Mouse (Mus musculus) lung, adult 10 weeks (tissue): ENCODE measurements around the gene Gm10717. TPM values are rescaled to one million over a fixed set of nuclear protein-coding genes. Genes with fewer than 3 reads are reported as not detected.

Experiments used
- polyA plus RNA-seq: library from polyadenylated mRNA; stranded (reverse); fragments of 350-450 nt; fragmentation: Illumina TruSeq; extraction: RNeasy Lipid Tissue Mini Kit (QIAGEN cat#74804); gene quantifications from one replicate; pipeline ENCODE4 v1.2.3, GENCODE M21; 2014; ENCODE audit warnings: low read depth, low replicate concordance; ENCODE audit not compliant: insufficient read depth

Gm10717 gene
- polyA plus RNA-seq, result not detected

DNA sequence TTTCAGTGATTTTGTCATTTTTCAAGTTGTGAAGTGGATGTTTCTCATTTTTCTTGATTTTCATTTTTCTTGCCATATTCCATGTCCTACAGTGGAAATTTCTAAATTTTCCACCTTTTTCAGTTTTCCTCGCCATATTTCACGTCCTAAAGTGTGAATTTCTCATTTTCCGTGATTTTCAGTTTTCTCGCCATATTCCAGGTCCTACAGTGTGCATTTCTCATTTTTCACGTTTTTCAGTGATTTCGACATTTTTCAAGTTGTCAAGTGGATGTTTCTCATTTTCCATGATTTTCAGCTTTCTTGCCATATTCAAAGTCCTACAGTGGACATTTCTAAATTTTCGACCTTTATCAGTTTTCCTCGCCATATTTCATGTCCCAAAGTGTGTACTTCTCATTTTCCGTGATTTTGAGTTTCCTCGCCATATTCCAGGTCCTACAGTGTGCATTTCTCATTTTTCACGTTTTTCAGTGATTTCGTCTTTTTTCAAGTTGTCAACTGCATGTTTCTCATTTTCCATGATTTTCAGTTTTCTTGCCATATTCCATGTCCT is at the start of gene Gm10717:
TSS of gene Gm10717 (plus strand) at position 506 of the 556 bp plus-strand sequence.

DNA sequence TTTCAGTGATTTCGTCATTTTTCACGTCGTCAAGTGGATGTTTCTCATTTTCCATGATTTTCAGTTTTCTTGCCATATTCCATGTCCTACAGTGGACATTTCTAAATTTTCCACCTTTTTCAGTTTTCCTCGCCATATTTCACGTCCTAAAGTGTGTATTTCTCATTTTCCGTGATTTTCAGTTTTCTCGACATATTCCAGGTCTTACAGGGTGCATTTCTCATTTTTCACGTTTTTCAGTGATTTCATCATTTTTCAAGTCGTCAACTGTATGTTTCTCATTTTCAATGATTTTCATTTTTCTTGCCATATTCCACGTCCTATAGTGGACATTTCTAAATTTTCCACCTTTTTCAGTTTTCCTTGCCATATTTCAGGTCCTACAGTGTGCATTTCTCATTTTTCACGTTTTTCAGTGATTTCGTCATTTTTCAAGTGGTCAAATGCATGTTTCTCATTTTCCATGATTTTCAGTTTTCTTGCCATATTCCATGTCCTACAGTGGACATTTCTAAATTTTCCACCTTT is 24.7 kb upstream of the Gm10717 start, which contains the start of gene Gm10722:
TSS of gene Gm10722 (plus strand) at position 478 of the 528 bp plus-strand sequence.

DNA sequence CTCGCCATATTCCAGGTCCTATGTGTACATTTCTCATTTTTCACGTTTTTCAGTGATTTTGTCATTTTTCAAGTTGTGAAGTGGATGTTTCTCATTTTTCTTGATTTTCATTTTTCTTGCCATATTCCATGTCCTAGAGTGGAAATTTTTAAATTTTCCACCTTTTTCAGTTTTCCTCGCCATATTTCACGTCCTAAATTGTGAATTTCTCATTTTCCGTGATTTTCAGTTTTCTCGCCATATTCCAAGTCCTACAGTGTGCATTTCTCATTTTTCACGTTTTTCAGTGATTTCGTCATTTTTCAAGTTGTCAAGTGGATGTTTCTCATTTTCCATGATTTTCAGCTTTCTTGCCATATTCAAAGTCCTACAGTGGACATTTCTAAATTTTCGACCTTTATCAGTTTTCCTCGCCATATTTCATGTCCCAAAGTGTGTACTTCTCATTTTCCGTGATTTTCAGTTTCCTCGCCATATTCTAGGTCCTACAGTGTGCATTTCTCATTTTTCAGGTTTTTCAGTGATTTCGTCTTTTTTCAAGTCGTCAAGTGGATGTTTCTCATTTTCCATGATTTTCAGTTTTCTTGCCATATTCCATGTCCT is 22.3 kb upstream of the Gm10717 start, which contains the start of gene Gm11168:
TSS of gene Gm11168 (plus strand) at position 553 of the 603 bp plus-strand sequence.

DNA sequence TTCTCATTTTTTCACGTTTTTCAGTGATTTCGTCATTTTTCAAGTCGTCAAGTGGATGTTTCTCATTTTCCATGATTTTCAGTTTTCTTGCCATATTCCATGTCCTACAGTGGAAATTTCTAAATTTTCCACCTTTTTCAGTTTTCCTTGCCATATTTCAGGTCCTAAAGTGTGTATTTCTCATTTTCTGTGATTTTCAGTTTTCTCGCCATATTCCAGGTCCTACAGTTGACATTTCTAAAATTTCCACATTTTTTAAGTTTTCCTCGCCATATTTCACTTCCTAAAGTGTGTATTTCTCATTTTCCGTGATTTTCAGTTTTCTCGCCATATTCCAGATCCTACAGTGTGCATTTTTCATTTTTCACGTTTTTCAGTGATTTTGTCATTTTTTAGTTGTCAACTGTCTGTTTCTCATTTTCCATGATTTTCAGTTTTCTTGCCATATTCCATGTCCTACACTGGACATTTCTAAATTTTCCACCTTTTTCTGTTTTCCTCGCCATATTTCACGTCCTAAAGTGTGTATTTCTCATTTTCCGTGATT is 12.4 kb upstream of the Gm10717 start, which contains the start of gene Gm10721:
TSS of gene Gm10721 (plus strand) at position 408 of the 547 bp plus-strand sequence.

DNA sequence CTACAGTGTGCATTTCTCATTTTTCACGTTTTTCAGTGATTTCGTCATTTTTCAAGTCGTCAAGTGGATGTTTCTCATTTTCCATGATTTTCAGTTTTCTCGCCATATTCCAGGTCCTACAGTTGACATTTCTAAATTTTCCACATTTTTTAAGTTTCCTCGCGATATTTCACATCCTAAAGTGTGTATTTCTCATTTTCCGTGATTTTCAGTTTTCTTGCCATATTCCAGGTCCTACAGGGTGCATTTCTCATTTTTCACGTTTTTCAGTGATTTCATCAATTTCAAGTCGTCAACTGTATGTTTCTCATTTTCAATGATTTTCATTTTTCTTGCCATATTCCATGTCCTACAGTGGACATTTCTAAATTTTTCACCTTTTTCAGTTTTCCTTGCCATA is 9.9 kb upstream of the Gm10717 start, which contains the start of gene Gm10720:
TSS of gene Gm10720 (plus strand) at position 301 of the 400 bp plus-strand sequence.

DNA sequence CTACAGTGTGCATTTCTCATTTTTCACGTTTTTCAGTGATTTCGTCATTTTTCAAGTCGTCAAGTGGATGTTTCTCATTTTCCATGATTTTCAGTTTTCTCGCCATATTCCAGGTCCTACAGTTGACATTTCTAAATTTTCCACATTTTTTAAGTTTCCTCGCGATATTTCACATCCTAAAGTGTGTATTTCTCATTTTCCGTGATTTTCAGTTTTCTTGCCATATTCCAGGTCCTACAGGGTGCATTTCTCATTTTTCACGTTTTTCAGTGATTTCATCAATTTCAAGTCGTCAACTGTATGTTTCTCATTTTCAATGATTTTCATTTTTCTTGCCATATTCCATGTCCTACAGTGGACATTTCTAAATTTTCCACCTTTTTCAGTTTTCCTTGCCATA is 8.1 kb upstream of the Gm10717 start, which contains the start of gene Gm10719:
TSS of gene Gm10719 (plus strand) at position 301 of the 400 bp plus-strand sequence.

DNA sequence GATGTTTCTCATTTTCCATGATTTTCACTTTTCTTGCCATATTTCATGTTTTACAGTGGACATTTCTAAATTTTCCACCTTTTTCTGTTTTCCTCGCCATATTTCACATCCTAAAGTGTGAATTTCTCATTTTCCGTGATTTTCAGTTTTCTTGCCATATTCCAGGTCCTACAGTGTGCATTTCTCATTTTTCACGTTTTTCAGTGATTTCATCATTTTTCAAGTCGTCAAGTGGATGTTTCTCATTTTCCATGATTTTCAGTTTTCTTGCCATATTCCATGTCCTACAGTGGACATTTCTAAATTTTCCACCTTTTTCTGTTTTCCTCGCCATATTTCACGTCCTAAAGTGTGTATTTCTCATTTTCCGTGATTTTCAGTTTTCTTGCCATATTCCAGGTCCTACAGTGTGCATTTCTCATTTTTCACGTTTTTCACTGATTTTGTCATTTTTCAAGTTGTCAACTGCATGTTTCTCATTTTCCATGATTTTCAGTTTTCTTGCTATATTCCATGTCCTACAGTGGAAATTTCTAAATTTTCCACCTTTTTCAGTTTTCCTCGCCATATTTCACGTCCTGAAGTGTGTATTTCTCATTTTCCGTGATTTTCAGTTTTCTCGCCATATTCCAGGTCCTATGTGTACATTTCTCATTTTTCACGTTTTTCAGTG is 1.8 kb upstream of the Gm10717 start, which contains the start of gene Gm10718:
TSS of gene Gm10718 (plus strand) at position 236 of the 673 bp plus-strand sequence.

DNA sequence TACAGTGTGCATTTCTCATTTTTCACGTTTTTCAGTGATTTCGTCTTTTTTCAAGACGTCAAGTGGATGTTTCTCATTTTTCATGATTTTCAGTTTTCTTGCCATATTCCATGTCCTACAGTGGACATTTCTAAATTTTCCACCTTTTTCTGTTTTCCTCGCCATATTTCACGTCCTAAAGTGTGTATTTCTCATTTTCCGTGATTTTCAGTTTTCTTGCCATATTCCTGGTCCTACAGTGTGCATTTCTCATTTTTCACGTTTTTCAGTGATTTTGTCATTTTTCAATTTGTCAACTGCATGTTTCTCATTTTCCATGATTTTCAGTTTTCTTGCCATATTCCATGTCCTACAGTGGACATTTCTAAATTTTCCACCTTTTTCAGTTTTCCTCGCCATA is 9.1 kb downstream of the Gm10717 start, which contains the start of gene Gm17535:
TSS of gene Gm17535 (plus strand) at position 301 of the 400 bp plus-strand sequence.

DNA sequence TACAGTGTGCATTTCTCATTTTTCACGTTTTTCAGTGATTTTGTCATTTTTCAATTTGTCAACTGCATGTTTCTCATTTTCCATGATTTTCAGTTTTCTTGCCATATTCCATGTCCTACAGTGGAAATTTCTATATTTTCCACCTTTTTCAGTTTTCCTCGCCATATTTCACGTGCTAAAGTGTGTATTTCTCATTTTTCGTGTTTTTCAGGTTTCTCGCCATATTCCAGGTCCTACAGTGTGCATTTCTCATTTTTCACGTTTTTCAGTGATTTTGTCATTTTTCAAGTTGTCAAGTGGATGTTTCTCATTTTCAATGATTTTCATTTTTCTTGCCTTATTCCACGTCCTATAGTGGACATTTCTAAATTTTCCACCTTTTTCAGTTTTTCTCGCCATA is 11.4 kb downstream of the Gm10717 start, which contains the start of gene Gm10715:
TSS of gene Gm10715 (plus strand) at position 301 of the 400 bp plus-strand sequence.

Other genes starting within 250 kb of the Gm10717 start
- gene Gm10722, start 24.5 kb upstream of the Gm10717 start, polyA plus RNA-seq, result not detected
- not detected for gene Gm11168, start 22.1 kb upstream of the Gm10717 start, polyA plus RNA-seq
- gene Gm10721, start 12.3 kb upstream of the Gm10717 start, polyA plus RNA-seq, result not detected
- not detected for gene Gm10720, start 9.8 kb upstream of the Gm10717 start, polyA plus RNA-seq
- not detected for gene Gm10719, start 8.0 kb upstream of the Gm10717 start, polyA plus RNA-seq
- not detected for gene Gm10718, start 1.9 kb upstream of the Gm10717 start, polyA plus RNA-seq
- gene Gm17535, start 9.2 kb downstream of the Gm10717 start, polyA plus RNA-seq, result not detected
- gene Gm10715, start 11.5 kb downstream of the Gm10717 start, polyA plus RNA-seq, result not detected